Mouse (Mus musculus): ENCODE data around the gene Abi2. TPM values are rescaled to one million over a fixed set of nuclear protein-coding genes. Genes with fewer than 3 reads are reported as not detected.

The Abi2 gene
- polyA plus RNA-seq, 1 experiment from 2014 or later: 17.1 TPM

DNA sequence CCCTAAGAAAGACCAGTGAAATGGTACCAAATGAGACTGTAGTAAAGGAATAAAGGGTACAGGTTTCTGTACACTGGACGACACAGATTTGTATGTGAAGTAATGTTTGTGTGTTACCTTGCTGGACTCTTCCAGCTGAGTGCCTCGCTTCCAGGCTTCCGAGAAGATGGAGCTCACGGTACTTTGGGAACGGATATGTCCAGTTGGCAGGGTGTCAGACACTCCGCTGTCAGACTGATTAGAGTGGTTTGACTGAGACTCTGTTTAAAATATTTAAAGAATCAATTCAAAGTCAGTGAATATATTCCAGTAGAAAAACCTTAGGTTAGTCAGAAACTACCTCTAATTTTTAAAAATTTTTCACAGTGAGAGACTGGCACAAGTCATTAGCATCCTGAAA, 84.0 kb downstream of the Abi2 start:
- Histone ChIP-seq H3K27ac (replicated peaks; ENCODE audit: low read depth, low read length) (no peak overlapping the region), H3K27me3 (replicated peaks; ENCODE audit: control insufficient read depth, insufficient read depth, low read length) (no peaks in the 10 kb centered on the region), H3K4me1 (ENCODE audit: control insufficient read depth, insufficient read depth, low read length) (no peaks in the 10 kb centered on the region), H3K36me3 (ENCODE audit: control insufficient read depth, insufficient read depth, low read length) (peaks cover 83% of the 10 kb centered on the region), H3K4me2 (ENCODE audit: low read depth, low read length) (no peak overlapping the region), H3K9ac (ENCODE audit: low read depth, low read length) (no peak overlapping the region), H3K4me3 (ENCODE audit: low read depth, low read length) (no peak overlapping the region), H3K9me3 (ENCODE audit: control insufficient read depth, low read length) (no peaks in the 10 kb centered on the region)
- no peak for ATAC-seq (ENCODE audit: low read depth)
- WGBS: 86% methylated on average over 6 of the region's 6 CpGs
- no peak for DNase-seq (ENCODE audit: low spot score)

DNA sequence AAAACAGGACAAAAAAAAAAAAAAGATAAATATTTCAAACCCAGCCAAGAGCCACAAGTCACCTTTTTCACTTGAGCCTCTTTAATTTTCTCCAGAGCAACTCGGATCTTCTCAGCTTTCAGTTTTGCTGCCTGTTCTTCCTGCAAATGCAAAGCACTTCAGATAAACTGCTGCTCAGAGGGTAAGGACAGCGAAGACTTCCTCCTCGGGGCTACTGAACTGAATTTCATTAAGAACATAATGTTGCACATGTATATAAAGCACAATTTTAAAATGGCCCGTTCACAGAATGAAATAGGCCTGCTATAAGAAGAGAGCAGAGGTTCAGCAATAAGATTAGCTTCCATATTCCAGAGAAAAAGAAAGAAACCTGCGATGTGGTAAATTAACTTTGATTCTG, 94.0 kb downstream of the Abi2 start:
- H3K4me1 ChIP-seq (ENCODE audit: control insufficient read depth, insufficient read depth, low read length): 0 out of 2 replicates have a peak, but pooled peaks cover 2% of the 10 kb centered on the region
- no peaks in the 10 kb centered on the region for H3K27me3 ChIP-seq (replicated peaks; ENCODE audit: control insufficient read depth, insufficient read depth, low read length)
- no peak overlapping the region for H3K9ac ChIP-seq (ENCODE audit: low read depth, low read length)
- H3K4me2 ChIP-seq (ENCODE audit: low read depth, low read length): no peak overlapping the region
- ATAC-seq (ENCODE audit: low read depth) (no peak), DNase-seq (ENCODE audit: low spot score) (no peak)
- WGBS: 58% methylated on average over 5 of the region's 5 CpGs
- H3K27ac ChIP-seq (replicated peaks; ENCODE audit: low read depth, low read length): no peak overlapping the region
- peaks cover 30% of the 10 kb centered on the region for H3K36me3 ChIP-seq (ENCODE audit: control insufficient read depth, insufficient read depth, low read length)
- no peaks in the 10 kb centered on the region for H3K9me3 ChIP-seq (ENCODE audit: control insufficient read depth, low read length)
- no peak overlapping the region for H3K4me3 ChIP-seq (ENCODE audit: low read depth, low read length)

DNA sequence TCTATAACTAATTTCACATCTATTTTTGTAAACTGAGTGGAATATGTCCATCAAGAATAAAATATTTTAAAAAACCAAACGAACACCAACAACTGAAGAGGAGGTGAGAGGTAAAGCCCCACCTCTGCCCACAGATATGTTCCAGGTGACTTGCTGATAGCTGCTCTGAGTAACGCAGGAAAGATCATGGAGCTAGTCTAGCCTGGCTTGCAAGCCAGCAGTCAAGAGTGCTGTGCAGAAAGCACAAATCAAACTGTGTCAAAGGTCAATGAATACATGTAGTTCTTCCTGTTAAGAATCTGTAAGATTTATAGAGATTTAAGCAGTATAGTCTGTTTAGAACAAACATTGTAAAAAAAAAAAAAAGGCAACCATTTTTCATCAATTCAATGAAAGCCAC, 101.2 kb downstream of the Abi2 start:
- no peak for ATAC-seq (ENCODE audit: low read depth)
- WGBS: 59% methylated on average over 2 of the region's 2 CpGs

DNA sequence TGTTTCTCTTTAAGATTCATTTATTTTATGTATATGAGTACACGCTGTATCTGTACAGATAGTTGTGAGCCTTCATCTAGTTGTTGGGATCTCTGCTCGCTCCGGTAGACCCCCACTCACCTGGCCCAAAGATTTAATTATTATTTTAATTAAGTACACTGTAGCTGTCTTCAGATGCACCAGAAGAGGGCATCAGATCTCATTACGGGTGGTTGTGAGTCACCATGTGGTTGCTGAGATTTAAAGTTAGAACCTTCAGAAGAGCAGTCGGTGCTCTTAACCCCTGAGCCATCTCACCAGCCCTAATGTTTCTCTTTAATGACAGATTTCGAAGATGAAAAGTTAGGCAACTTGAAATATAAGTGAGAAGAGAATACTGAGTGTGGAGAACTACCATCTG, 120.7 kb downstream of the Abi2 start:
- Histone ChIP-seq H3K27me3 (replicated peaks; ENCODE audit: control insufficient read depth, insufficient read depth, low read length) (no peaks in the 10 kb centered on the region), H3K36me3 (ENCODE audit: control insufficient read depth, insufficient read depth, low read length) (peaks cover 54% of the 10 kb centered on the region)
- no peak for DNase-seq (ENCODE audit: low spot score)

More for the DNA sequence above, 101.2 kb downstream of the Abi2 start:
- H3K9ac ChIP-seq (ENCODE audit: low read depth, low read length): no peak overlapping the region
- no peak overlapping the region for H3K27ac ChIP-seq (replicated peaks; ENCODE audit: low read depth, low read length)
- H3K4me2 ChIP-seq (ENCODE audit: low read depth, low read length): no peak overlapping the region
- H3K4me3 ChIP-seq (ENCODE audit: low read depth, low read length): no peak overlapping the region
- peaks cover 14% of the 10 kb centered on the region for H3K36me3 ChIP-seq (ENCODE audit: control insufficient read depth, insufficient read depth, low read length)
- no peaks in the 10 kb centered on the region for H3K27me3 ChIP-seq (replicated peaks; ENCODE audit: control insufficient read depth, insufficient read depth, low read length)
- no peaks in the 10 kb centered on the region for H3K4me1 ChIP-seq (ENCODE audit: control insufficient read depth, insufficient read depth, low read length)
- no peaks in the 10 kb centered on the region for H3K9me3 ChIP-seq (ENCODE audit: control insufficient read depth, low read length)
- DNase-seq (ENCODE audit: low spot score): no peak

DNA sequence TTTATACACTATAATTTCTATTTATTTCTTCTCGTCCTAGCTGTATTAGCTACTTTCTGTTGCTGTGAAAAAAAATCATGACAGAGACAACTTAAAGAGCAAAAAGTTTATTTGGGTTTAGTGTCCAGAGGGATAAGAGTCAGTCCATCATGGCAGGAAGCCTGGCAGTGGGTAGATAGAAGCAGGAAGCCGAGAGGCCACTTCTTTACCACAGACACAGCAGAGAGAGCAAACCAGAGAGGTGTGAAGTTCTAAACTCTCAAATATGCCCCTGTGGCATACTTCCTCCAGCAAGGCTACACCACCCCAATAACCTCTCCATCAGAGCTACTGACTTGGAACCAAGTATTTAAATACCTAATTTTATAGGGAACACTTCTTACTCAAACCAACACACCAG, 121.2 kb downstream of the Abi2 start:
- H3K27ac ChIP-seq (replicated peaks; ENCODE audit: low read depth, low read length): no peak overlapping the region
- no peak overlapping the region for H3K4me2 ChIP-seq (ENCODE audit: low read depth, low read length)
- DNase-seq (ENCODE audit: low spot score) (no peak), ATAC-seq (ENCODE audit: low read depth) (no peak)
- H3K36me3 ChIP-seq (ENCODE audit: control insufficient read depth, insufficient read depth, low read length): peaks cover 49% of the 10 kb centered on the region
- H3K9me3 ChIP-seq (ENCODE audit: control insufficient read depth, low read length): no peaks in the 10 kb centered on the region
- no peak overlapping the region for H3K4me3 ChIP-seq (ENCODE audit: low read depth, low read length)
- WGBS: 81% methylated on average over 2 of the region's 2 CpGs
- H3K4me1 ChIP-seq (ENCODE audit: control insufficient read depth, insufficient read depth, low read length): no peaks in the 10 kb centered on the region
- H3K27me3 ChIP-seq (replicated peaks; ENCODE audit: control insufficient read depth, insufficient read depth, low read length): no peaks in the 10 kb centered on the region
- H3K9ac ChIP-seq (ENCODE audit: low read depth, low read length): no peak overlapping the region

More for the DNA sequence above, 120.7 kb downstream of the Abi2 start:
- 89% methylated on average over 6 of the region's 6 CpGs for WGBS
- Histone ChIP-seq H3K4me3 (ENCODE audit: low read depth, low read length) (no peak overlapping the region), H3K4me2 (ENCODE audit: low read depth, low read length) (no peak overlapping the region), H3K9me3 (ENCODE audit: control insufficient read depth, low read length) (no peaks in the 10 kb centered on the region), H3K27ac (replicated peaks; ENCODE audit: low read depth, low read length) (no peak overlapping the region), H3K4me1 (ENCODE audit: control insufficient read depth, insufficient read depth, low read length) (no peaks in the 10 kb centered on the region), H3K9ac (ENCODE audit: low read depth, low read length) (no peak overlapping the region)
- no peak for ATAC-seq (ENCODE audit: low read depth)

Other genes starting within 250 kb of the Abi2 start
- 8.9 and 10.1 TPM in 2 replicates for gene Nbeal1, start 229.0 kb upstream of the Abi2 start, polyA plus RNA-seq (2014; fragmentation: Nextera tagmentation; extraction: Ambion mirVana)
- 5.6 and 7.0 TPM in 2 replicates for gene Cyp20a1, start 66.3 kb upstream of the Abi2 start, polyA plus RNA-seq (2014; fragmentation: Nextera tagmentation; extraction: Ambion mirVana)
- gene Raph1, start 157.5 kb downstream of the Abi2 start, polyA plus RNA-seq (2014; fragmentation: Nextera tagmentation; extraction: Ambion mirVana): 35.8 and 44.2 TPM in 2 replicates